Mouse (Mus musculus) midbrain, embryonic 16.5 days (tissue): ENCODE data around the gene Haao. TPM values are rescaled to one million over a fixed set of nuclear protein-coding genes. Genes with fewer than 3 reads are reported as not detected.

Source experiments
- ATAC-seq: fragments of 200-750 bp; cut with Nextera tagmentation; 2 replicates; pipeline ENCODE4 v1.8.0; 2017; ENCODE audit warnings: moderate TSS enrichment
- H3K27ac ChIP-seq: fragments of 300-500 bp; sonication (generic); 2 replicates; pipeline ENCODE4 v1.5.1; 2014; ENCODE audit warnings: mild to moderate bottlenecking, low read length, mixed read lengths
- H3K27me3 ChIP-seq: fragments of 300-500 bp; sonication (generic); 2 replicates; pipeline ENCODE4 v1.6.1; 2014; ENCODE audit warnings: low read depth, low read length, mixed read lengths; ENCODE audit not compliant: control insufficient read depth, insufficient read depth
- H3K36me3 ChIP-seq: fragments of 300-500 bp; sonication (generic); 2 replicates; pipeline ENCODE4 v1.6.1; 2014; ENCODE audit warnings: mild to moderate bottlenecking, low read length, moderate library complexity, mixed read lengths; ENCODE audit not compliant: control insufficient read depth, insufficient read depth
- H3K4me1 ChIP-seq: fragments of 300-500 bp; sonication (generic); 2 replicates; pipeline ENCODE4 v1.6.1; 2014; ENCODE audit warnings: mild to moderate bottlenecking, low read length, mixed read lengths; ENCODE audit not compliant: control insufficient read depth, insufficient read depth
- H3K4me2 ChIP-seq: fragments of 300-500 bp; sonication (generic); 2 replicates; pipeline ENCODE4 v1.6.1; 2014; ENCODE audit warnings: mild to moderate bottlenecking, low read length, mixed read lengths
- H3K4me3 ChIP-seq: fragments of 300-500 bp; sonication (generic); 2 replicates; pipeline ENCODE4 v1.5.1; 2014; ENCODE audit warnings: low read depth, mild to moderate bottlenecking, low read length, moderate library complexity, mixed read lengths
- H3K9ac ChIP-seq: fragments of 300-500 bp; sonication (generic); 2 replicates; pipeline ENCODE4 v1.6.1; 2014; ENCODE audit warnings: low read depth, low read length, mixed read lengths
- H3K9me3 ChIP-seq: fragments of 300-500 bp; sonication (generic); replicated peaks from 2 replicates; pipeline ENCODE4 v1.6.1; 2014; ENCODE audit warnings: mild to moderate bottlenecking, low read length, mixed read lengths; ENCODE audit not compliant: control insufficient read depth, poor library complexity, severe bottlenecking
- WGBS: fragments of 180-500 bp; shearing (Covaris S2); extraction: QIAGEN DNeasy Blood & Tissue Kit; methylation state at CpG from one replicate; pipeline ENCODE4 v1.1.7; 2014; 5-methylcytosine and 5-hydroxymethylcytosine counted together
- polyA plus RNA-seq: library from polyadenylated mRNA; unstranded; fragments of >200 nt; fragmentation: Nextera tagmentation; extraction: Ambion mirVana; gene quantifications from 2 replicates; pipeline ENCODE4 v1.2.1, GENCODE M21; 2015

Haao gene
- polyA plus RNA-seq, 1 experiment from 2014 or later: 0.23 TPM

DNA sequence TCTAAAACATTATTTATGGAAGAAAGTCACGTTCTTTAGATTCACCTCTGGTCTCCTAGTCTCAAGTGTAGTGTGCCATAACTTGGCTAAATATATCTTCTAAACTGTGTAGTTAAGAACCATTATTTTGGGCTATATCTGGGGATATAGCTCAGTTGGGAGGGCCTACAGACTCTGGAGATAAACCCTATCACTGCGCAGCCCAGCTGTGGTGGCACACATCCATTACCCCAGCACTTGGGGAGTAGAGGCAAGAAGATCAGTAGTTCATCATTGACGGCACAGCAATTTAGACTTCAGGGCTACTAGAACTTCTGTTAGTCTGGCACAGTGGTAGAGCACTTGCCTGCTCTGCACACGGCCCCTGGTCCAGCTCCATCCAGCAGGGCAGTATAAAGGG lies 34.7 kb downstream of the Haao start:
- Histone ChIP-seq H3K4me2 (no peak overlapping the region), H3K27me3 (no peaks in the 10 kb centered on the region), H3K9ac (no peak overlapping the region), H3K4me1 (no peaks in the 10 kb centered on the region), H3K4me3 (no peak overlapping the region), H3K36me3 (peaks cover 3% of the 10 kb centered on the region; the same call in 1 of the 2 replicates), H3K9me3 (no peaks in the 10 kb centered on the region), H3K27ac (no peak overlapping the region)
- WGBS: 98% methylated on average over 4 of the region's 4 CpGs
- ATAC-seq: no peak

DNA sequence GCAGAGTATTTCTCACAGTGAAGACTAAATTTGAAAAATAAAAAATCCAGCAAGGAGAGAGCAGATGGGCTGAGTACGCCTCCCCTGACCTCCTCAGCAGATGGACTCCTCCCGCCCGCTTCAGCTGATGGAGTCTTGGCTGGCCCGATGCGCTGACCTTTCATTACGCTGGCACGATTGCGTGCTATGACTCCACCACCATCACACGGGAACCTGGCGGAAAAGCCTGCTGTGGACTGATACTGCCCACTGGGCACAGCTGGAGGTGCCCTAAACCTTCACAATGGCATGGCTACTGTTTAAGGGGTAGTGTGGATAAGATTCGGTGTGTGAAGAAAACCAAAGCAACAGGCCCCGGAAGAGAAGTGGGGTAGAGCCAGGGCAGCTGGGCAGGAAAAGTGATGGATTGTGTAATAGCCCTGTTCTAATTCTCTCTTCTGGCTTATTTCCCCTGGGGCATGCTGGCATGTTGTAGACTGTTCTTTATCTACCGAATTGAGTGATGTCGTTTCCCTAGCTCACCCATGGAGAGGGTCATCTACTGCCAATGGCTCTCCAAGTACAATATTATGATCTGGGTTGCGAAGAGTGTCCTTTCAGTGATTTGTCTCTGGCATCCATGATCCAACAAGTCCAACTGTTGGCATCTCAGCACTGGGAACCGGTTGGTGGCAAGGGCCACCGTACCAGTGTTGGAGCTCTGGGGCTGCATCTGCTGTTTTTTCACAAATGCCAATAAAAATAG lies 35.4 kb downstream of the Haao start:
- no peaks in the 10 kb centered on the region for H3K27me3 ChIP-seq
- ATAC-seq: no peak
- no peak overlapping the region for H3K9ac ChIP-seq
- H3K9me3 ChIP-seq: no peaks in the 10 kb centered on the region
- no peak overlapping the region for H3K27ac ChIP-seq
- H3K4me2 ChIP-seq: no peak overlapping the region
- 91% methylated on average over 17 of the region's 17 CpGs for WGBS
- H3K36me3 ChIP-seq: peaks cover 3% of the 10 kb centered on the region; the same call in 1 of the 2 replicates
- no peak overlapping the region for H3K4me3 ChIP-seq
- no peaks in the 10 kb centered on the region for H3K4me1 ChIP-seq

GRCm38 (mm10) chr17:83810285-83810684 lies 37.5 kb downstream of the Haao start:
- no peak overlapping the region for H3K27ac ChIP-seq
- H3K9me3 ChIP-seq: no peaks in the 10 kb centered on the region
- WGBS: 91% methylated on average over 5 of the region's 5 CpGs
- H3K27me3 ChIP-seq: no peaks in the 10 kb centered on the region
- ATAC-seq: no peak
- no peak overlapping the region for H3K4me2 ChIP-seq
- H3K36me3 ChIP-seq: peaks cover 3% of the 10 kb centered on the region; the same call in 1 of the 2 replicates
- no peaks in the 10 kb centered on the region for H3K4me1 ChIP-seq
- H3K9ac ChIP-seq: no peak overlapping the region
- H3K4me3 ChIP-seq: no peak overlapping the region

GRCm38 (mm10) chr17:83809197-83809829 lies 38.5 kb downstream of the Haao start:
- H3K36me3 ChIP-seq: peaks cover 3% of the 10 kb centered on the region; the same call in 1 of the 2 replicates
- no peaks in the 10 kb centered on the region for H3K4me1 ChIP-seq
- H3K27ac ChIP-seq: no peak overlapping the region
- WGBS: 92% methylated on average over 17 of the region's 17 CpGs
- H3K9ac ChIP-seq: no peak overlapping the region
- no peaks in the 10 kb centered on the region for H3K27me3 ChIP-seq
- no peak overlapping the region for H3K4me3 ChIP-seq
- H3K9me3 ChIP-seq: no peaks in the 10 kb centered on the region
- H3K4me2 ChIP-seq: no peak overlapping the region
- ATAC-seq: no peak

DNA sequence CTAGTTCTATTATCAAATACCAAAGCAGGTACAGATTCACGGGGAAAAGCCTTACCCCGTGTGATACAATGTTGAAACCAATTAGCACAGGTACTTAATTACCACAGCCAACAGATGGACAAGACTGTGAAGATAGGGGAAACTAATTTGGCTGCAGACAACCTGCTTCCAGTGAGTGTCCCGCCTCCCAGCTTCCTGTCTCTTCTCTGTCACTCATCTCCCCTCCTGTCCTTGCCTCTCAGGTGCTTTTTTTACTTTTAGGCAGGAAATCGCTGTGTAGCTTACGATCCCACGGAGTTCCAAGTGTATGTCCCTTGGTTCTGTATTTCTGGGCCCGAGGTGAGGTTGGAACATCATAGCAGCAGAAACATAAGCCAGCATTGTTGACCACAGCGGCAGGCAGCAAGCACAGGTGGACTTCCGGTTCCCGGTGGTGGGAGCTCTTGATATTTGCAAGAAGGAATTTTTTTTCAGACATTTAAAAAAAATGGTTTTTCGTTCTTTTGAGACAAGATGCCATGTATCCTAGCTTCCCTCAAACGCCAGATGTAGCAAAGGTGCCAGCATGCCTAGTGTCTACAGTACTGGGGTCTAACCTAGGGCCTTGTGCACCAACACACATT lies 39.2 kb downstream of the Haao start:
- Histone ChIP-seq H3K4me2 (no peak overlapping the region), H3K9ac (no peak overlapping the region), H3K36me3 (peaks cover 3% of the 10 kb centered on the region; the same call in 1 of the 2 replicates), H3K27me3 (no peaks in the 10 kb centered on the region), H3K27ac (no peak overlapping the region), H3K4me3 (no peak overlapping the region), H3K9me3 (no peaks in the 10 kb centered on the region), H3K4me1 (no peaks in the 10 kb centered on the region)
- WGBS: 91% methylated on average over 12 of the region's 12 CpGs
- no peak for ATAC-seq

DNA sequence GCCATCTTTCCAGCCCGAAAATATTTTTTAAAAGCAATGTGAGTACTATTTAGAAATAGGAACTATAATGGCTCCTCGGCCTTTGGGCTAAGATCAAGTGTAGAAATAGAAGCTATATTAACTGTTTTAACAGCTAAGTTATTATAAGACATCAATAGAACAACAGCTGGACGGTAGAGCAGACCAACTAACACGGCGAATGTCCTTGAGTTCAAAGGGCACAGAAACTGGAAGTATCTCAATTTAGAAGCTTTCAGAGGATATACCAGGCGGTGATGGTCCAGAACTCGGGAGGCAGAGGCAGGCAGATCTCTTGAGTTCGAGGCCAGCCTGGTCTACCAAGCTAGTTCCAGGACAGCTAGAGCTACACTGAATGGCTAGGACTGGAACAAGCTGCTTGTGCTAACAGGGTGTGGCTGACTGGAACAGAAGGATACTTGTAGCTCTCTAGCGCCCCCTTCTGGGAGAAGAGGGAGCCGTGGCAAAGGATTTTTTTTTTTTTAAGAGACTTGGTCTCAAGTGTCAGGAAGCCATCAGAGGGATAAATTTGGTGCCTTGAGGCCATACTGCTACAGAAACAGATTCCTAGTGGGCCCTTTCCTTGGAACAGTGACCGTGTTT lies 39.9 kb downstream of the Haao start:
- Histone ChIP-seq H3K27me3 (no peaks in the 10 kb centered on the region), H3K27ac (no peak overlapping the region), H3K4me3 (no peak overlapping the region), H3K4me2 (no peak overlapping the region), H3K9me3 (no peaks in the 10 kb centered on the region), H3K36me3 (peaks cover 3% of the 10 kb centered on the region; the same call in 1 of the 2 replicates), H3K4me1 (no peaks in the 10 kb centered on the region), H3K9ac (no peak overlapping the region)
- WGBS: 79% methylated on average over 11 of the region's 11 CpGs
- no peak for ATAC-seq

DNA sequence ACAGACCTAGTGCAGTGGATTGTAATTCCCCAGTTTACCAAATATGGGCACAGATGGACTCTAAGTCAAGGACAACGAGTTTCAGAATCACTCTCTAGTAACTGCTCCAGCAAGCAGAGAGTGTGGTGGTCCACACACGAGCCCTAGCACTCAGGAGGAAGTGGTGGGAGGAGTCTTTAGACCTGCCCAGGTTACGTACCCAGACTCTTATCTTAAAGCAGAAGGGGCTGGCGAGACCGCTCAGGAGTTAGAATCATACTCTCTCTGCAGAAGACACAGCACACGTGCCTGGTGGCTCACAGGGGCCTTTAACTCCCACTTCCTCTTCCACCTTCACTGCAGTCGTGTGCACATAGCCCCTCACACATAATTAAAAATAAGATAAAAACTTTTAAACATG lies 40.4 kb downstream of the Haao start:
- Histone ChIP-seq H3K9me3 (no peaks in the 10 kb centered on the region), H3K4me2 (no peak overlapping the region), H3K4me3 (no peak overlapping the region), H3K4me1 (no peaks in the 10 kb centered on the region), H3K9ac (no peak overlapping the region), H3K27ac (no peak overlapping the region), H3K27me3 (no peaks in the 10 kb centered on the region), H3K36me3 (peaks cover 3% of the 10 kb centered on the region; the same call in 1 of the 2 replicates)
- no peak for ATAC-seq
- 87% methylated on average over 7 of the region's 7 CpGs for WGBS

- Histone ChIP-seq H3K4me3 (no peak overlapping the region), H3K4me1 (no peaks in the 10 kb centered on the region), H3K9me3 (no peaks in the 10 kb centered on the region), H3K27me3 (no peaks in the 10 kb centered on the region), H3K36me3 (no peaks in the 10 kb centered on the region; the same call in 1 of the 2 replicates), H3K27ac (no peak overlapping the region), H3K4me2 (no peak overlapping the region), H3K9ac (no peak overlapping the region)
- 81% methylated on average over 9 of the region's 9 CpGs for WGBS
- ATAC-seq: no peak
Observed at GRCm38 (mm10) chr17:83805078-83805477, 42.7 kb downstream of the Haao start.
